Mouse (Mus musculus) heart, postnatal 10 days (tissue): ENCODE results near the gene Acat3. TPM values are rescaled to one million over a fixed set of nuclear protein-coding genes. Genes with fewer than 3 reads are reported as not detected.

ENCODE experiments used
- DNase-seq, 2 experiments: peaks; one replicate each; pipeline ENCODE4 v3.0.0; 2021
- intact Hi-C: fragments of 180-260 bp; cut with DNase I; formaldehyde crosslinking; loops from one replicate; pipeline ENCODE4 v1.15.1; 2025
- total RNA-seq, 2 experiments: library from RNA; stranded (reverse); gene quantifications; 2 replicates each; pipeline ENCODE4 v1.2.3; 2021

The Acat3 gene
- total RNA-seq, 2 experiments from 2014 or later, result not detected

- intact Hi-C loops, result loop anchor here (1.0 to 5.0 kb wide), 3 partner anchors 35 to 132 kb away; partner anchors contain the start of gene Tcp1
- DNase-seq, result peak; percentile 90 to 91
These were observed 60.2 kb downstream of the Acat3 start for GRCm38 (mm10) chr17:12880178-12880577.

- intact Hi-C loops, result no loop called here
- no peak for DNase-seq
These were observed 64.7 kb downstream of the Acat3 start, which contains the start of gene Mrgprh for GRCm38 (mm10) chr17:12875734-12876133. Gene Mrgprh (plus strand): TSS chr17:12876034.

Other genes with a start within 250 kb of the Acat3 start
- 100 to 1,000 TPM; 180 to 214 TPM for gene Igf2r, start 170.9 kb downstream of the Acat3 start, total RNA-seq
- under 1 TPM; 0.22 to 0.50 TPM for gene Mas1, start 72.5 kb downstream of the Acat3 start, total RNA-seq
- 1 to 10 TPM; 1.9 to 2.1 TPM for gene Mrgprh, start 64.6 kb downstream of the Acat3 start, total RNA-seq
- gene Pnldc1, start 30.4 kb downstream of the Acat3 start, total RNA-seq, result 1 to 10 TPM; 1.3 to 1.5 TPM
- 100 to 1,000 TPM; 226 to 233 TPM for gene Tcp1, start 24.9 kb downstream of the Acat3 start, total RNA-seq
- 100 to 1,000 TPM; 159 to 170 TPM for gene Mrpl18, start 24.3 kb downstream of the Acat3 start, total RNA-seq
- gene Acat2, start 20.1 kb upstream of the Acat3 start, total RNA-seq, result 10 to 100 TPM; 13.2 to 17.0 TPM
- 10 to 100 TPM; 50.2 to 51.6 TPM for gene Wtap, start 53.6 kb upstream of the Acat3 start, total RNA-seq
- gene Sod2, start 66.2 kb upstream of the Acat3 start, total RNA-seq, result 100 to 1,000 TPM; 815 to 853 TPM
- gene Gpr31b, start 111.7 kb upstream of the Acat3 start, total RNA-seq, result not detected
- under 1 TPM; 0.17 to 0.36 TPM for gene Tcp10b, start 120.5 kb upstream of the Acat3 start, total RNA-seq
- not detected for gene Unc93a, start 191.2 kb upstream of the Acat3 start, total RNA-seq